Mouse (Mus musculus): ENCODE data around the gene Mras. TPM values are rescaled to one million over a fixed set of nuclear protein-coding genes. Genes with fewer than 3 reads are reported as not detected.

The Mras gene
- polyA plus RNA-seq, 1 experiment from 2014 or later, result 57.9 TPM

DNA sequence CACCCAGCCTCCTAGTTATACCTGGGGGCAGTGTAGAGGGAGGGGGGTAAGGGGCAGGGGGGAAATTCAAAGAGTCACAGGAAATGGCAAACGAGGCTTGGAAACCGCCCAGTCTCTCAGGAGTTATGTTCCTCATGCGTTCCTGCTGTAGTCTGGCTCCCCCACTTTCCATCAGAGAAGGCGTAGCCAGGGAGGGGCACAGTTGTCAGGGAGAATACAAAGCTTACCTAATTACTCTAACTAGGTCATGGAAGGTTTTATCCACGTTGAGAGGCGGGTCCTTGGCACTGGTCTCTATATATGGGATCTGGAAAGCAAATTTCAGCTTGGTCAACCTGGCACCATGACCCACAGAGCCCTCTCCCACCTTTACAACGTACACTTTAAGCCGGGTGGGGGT is 47.7 kb downstream of the Mras start:
- Histone ChIP-seq H3K4me1 (ENCODE audit: control insufficient read depth, insufficient read depth, low read length) (no peaks in the 10 kb centered on the region), H3K4me2 (ENCODE audit: low read depth, low read length) (no peak overlapping the region), H3K27me3 (ENCODE audit: control insufficient read depth, insufficient read depth, low read length) (no peaks in the 10 kb centered on the region), H3K4me3 (ENCODE audit: low read depth, low read length) (no peak overlapping the region), H3K36me3 (ENCODE audit: control insufficient read depth, insufficient read depth, low read length) (peaks cover 24% of the 10 kb centered on the region), H3K9me3 (ENCODE audit: control insufficient read depth, low read length) (no peaks in the 10 kb centered on the region), H3K27ac (ENCODE audit: low read depth, low read length) (no peak overlapping the region), H3K9ac (replicated peaks; ENCODE audit: low read depth, low read length) (no peak overlapping the region)
- no peak for ATAC-seq (ENCODE audit: low read depth)
- 77% methylated on average over 8 of the region's 8 CpGs for WGBS

DNA sequence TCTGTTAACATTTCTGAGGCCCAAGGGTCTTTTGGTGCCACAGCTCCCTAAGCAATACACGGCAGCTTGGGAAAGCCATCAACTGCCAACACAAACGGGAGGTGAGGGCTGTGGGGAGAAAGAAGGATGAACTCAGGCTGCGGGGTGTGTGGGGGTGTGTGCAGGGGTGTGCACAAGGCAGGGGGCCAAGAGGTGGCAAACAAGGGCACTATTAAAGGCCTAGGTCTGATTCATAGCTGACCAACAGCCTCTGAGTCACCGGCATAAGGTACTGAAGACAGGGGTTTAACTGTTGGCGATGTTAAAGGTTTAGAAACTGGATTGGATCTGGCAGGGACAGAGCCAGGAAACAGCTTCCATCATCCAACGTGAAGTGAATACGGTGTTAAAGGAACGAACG is 48.3 kb downstream of the Mras start:
- Histone ChIP-seq H3K9me3 (ENCODE audit: control insufficient read depth, low read length) (no peaks in the 10 kb centered on the region), H3K9ac (replicated peaks; ENCODE audit: low read depth, low read length) (no peak overlapping the region), H3K27me3 (ENCODE audit: control insufficient read depth, insufficient read depth, low read length) (no peaks in the 10 kb centered on the region), H3K4me2 (ENCODE audit: low read depth, low read length) (no peak overlapping the region), H3K4me1 (ENCODE audit: control insufficient read depth, insufficient read depth, low read length) (no peaks in the 10 kb centered on the region), H3K36me3 (ENCODE audit: control insufficient read depth, insufficient read depth, low read length) (peaks cover 24% of the 10 kb centered on the region), H3K4me3 (ENCODE audit: low read depth, low read length) (no peak overlapping the region), H3K27ac (ENCODE audit: low read depth, low read length) (no peak overlapping the region)
- no peak for ATAC-seq (ENCODE audit: low read depth)
- WGBS, result 84% methylated on average over 9 of the region's 9 CpGs

DNA sequence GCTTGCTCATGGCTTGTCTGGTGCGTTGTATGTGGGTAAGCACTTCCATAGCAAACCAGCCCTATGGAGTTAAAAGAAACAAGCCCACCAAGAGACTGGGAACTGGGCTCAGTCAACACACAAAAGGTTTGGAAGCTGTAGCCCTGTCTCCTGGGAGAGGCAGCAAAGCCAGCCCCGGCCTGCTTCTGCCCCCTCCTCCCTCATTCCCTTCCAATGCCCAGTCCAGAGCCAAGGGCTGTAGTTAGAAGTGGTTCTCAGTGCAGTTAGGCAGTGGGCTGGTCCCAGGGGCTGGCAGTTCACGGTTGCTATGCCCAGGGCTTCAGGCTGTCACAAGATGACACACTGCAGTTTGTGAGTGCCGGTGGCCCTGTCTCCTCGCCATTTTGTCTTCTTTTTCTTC is 49.1 kb downstream of the Mras start:
- no peaks in the 10 kb centered on the region for H3K4me1 ChIP-seq (ENCODE audit: control insufficient read depth, insufficient read depth, low read length)
- no peak overlapping the region for H3K4me2 ChIP-seq (ENCODE audit: low read depth, low read length)
- no peak; the same call in 1 of the 2 replicates for ATAC-seq (ENCODE audit: low read depth)
- 71% methylated on average over 5 of the region's 5 CpGs for WGBS
- no peak overlapping the region for H3K4me3 ChIP-seq (ENCODE audit: low read depth, low read length)
- no peaks in the 10 kb centered on the region for H3K27me3 ChIP-seq (ENCODE audit: control insufficient read depth, insufficient read depth, low read length)
- no peak overlapping the region; the same call in 1 of the 2 replicates for H3K27ac ChIP-seq (ENCODE audit: low read depth, low read length)
- H3K36me3 ChIP-seq (ENCODE audit: control insufficient read depth, insufficient read depth, low read length), result peaks cover 24% of the 10 kb centered on the region
- H3K9me3 ChIP-seq (ENCODE audit: control insufficient read depth, low read length), result no peaks in the 10 kb centered on the region
- H3K9ac ChIP-seq (replicated peaks; ENCODE audit: low read depth, low read length), result no peak overlapping the region

DNA sequence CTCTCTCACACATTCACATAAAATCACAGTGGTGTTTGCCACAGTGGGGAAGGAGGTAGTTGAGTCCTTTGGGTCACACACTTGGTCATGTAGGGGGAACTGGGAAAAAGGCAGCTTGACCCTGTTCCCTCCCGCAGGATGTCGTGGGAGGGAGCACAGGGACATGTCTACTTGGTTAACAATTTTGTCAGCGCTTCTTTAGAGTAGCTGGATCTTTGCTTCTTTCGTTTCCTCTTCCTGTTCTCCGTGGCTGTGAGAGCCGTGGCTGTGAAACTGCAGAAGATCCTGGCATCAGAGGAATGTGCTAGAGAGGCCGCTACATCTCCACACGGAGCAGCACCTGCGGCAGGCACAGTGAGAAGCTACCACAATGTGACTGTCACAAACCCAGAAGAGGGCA is 54.6 kb downstream of the Mras start:
- Histone ChIP-seq H3K36me3 (ENCODE audit: control insufficient read depth, insufficient read depth, low read length) (peaks cover 7% of the 10 kb centered on the region; the same call in 1 of the 2 replicates), H3K4me1 (ENCODE audit: control insufficient read depth, insufficient read depth, low read length) (no peaks in the 10 kb centered on the region), H3K9ac (replicated peaks; ENCODE audit: low read depth, low read length) (no peak overlapping the region), H3K27me3 (ENCODE audit: control insufficient read depth, insufficient read depth, low read length) (no peaks in the 10 kb centered on the region), H3K9me3 (ENCODE audit: control insufficient read depth, low read length) (no peaks in the 10 kb centered on the region), H3K4me2 (ENCODE audit: low read depth, low read length) (no peak overlapping the region), H3K4me3 (ENCODE audit: low read depth, low read length) (no peak overlapping the region), H3K27ac (ENCODE audit: low read depth, low read length) (no peak overlapping the region)
- WGBS, result 86% methylated on average over 9 of the region's 9 CpGs
- no peak for ATAC-seq (ENCODE audit: low read depth)

DNA sequence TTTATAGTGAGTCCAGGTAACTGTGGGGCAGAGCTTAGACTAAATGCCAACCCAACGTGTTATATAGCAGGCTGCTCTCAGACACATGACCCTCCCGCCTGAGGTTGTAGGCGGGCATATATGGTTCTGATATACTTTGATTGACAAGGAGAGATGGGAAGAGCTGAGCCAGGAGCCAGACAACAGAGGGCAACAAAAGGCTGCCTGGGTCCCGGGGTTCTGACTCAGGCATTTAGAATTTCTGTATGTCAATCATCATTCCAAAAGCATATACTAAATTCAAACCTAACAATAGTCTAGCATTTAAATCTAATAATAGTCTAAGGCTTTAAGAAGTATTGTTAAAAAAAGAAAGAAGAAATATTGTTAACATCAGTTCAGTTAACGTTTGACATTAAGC is 58.0 kb downstream of the Mras start:
- H3K4me2 ChIP-seq (ENCODE audit: low read depth, low read length), result no peak overlapping the region
- no peaks in the 10 kb centered on the region for H3K9me3 ChIP-seq (ENCODE audit: control insufficient read depth, low read length)
- no peak for ATAC-seq (ENCODE audit: low read depth)
- no peaks in the 10 kb centered on the region for H3K36me3 ChIP-seq (ENCODE audit: control insufficient read depth, insufficient read depth, low read length)
- H3K27me3 ChIP-seq (ENCODE audit: control insufficient read depth, insufficient read depth, low read length), result no peaks in the 10 kb centered on the region
- 80% methylated on average over 5 of the region's 5 CpGs for WGBS
- H3K4me1 ChIP-seq (ENCODE audit: control insufficient read depth, insufficient read depth, low read length), result no peaks in the 10 kb centered on the region
- no peak overlapping the region for H3K9ac ChIP-seq (replicated peaks; ENCODE audit: low read depth, low read length)
- no peak overlapping the region for H3K4me3 ChIP-seq (ENCODE audit: low read depth, low read length)
- no peak overlapping the region for H3K27ac ChIP-seq (ENCODE audit: low read depth, low read length)

DNA sequence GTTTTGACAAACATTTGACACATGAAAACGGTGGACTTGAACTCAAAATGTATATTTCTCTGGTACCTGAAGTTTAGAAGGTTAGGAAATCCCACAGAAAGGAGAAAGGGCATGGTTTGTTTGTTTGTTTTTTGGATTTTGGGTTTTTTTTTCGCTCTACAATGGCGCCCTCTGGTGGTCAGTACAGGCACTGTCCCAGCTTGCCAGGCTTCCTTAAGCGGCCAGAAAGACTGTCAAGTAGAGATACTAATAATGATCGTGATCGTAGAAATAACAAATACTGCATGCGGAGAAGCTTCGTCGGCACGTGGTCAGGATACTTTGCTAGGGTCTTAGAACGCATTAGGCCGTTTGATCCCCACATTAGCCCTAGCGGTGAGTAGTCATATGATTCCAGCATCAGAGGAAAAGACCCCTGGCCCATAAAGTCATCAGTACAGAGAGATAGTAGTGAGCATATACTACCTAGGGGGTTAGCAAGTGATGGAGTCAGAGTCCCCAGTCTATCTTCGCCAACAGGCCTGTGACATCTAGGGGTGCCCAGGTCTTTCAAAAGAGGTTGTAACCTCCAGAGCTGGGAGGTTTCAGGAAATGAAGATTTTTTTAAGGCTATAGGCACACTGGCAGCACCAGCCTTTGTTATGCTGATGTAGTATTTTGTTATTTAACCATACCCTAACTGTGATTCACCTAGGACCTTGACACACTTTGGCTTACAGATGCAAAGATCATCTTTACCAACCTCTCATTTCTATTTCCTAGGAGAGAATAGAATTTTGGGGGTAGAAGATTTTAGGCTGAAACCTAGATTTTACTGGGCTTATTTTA is 60.4 kb downstream of the Mras start:
- H3K36me3 ChIP-seq (ENCODE audit: control insufficient read depth, insufficient read depth, low read length), result no peaks in the 10 kb centered on the region
- no peak overlapping the region for H3K4me2 ChIP-seq (ENCODE audit: low read depth, low read length)
- no peaks in the 10 kb centered on the region for H3K27me3 ChIP-seq (ENCODE audit: control insufficient read depth, insufficient read depth, low read length)
- H3K9ac ChIP-seq (replicated peaks; ENCODE audit: low read depth, low read length), result no peak overlapping the region
- no peaks in the 10 kb centered on the region for H3K9me3 ChIP-seq (ENCODE audit: control insufficient read depth, low read length)
- H3K4me3 ChIP-seq (ENCODE audit: low read depth, low read length), result no peak overlapping the region
- no peaks in the 10 kb centered on the region for H3K4me1 ChIP-seq (ENCODE audit: control insufficient read depth, insufficient read depth, low read length)
- H3K27ac ChIP-seq (ENCODE audit: low read depth, low read length), result no peak overlapping the region
- WGBS, result 8% methylated on average over 14 of the region's 14 CpGs
- no peak for ATAC-seq (ENCODE audit: low read depth)

DNA sequence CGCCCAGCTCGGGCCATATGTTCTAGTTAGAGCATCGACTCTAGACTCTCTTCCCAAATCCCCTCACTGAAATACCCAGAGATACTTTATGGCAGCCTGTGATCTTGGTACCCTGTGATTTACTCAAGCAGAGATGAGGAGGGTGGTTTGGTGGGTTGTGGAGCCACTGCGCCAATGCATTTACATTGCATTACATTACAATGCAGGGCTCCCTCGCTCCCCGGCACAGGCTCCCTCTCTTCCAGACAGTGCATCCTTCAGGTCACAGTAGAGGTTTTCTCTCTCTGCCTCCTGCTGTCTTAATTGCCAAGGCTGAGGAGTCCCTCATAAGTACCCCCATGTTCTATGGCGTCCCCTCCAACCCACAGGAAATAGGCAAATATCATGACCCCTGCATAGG is 68.8 kb downstream of the Mras start:
- 53% methylated on average over 7 of the region's 7 CpGs for WGBS
- H3K4me2 ChIP-seq (ENCODE audit: low read depth, low read length), result no peak overlapping the region
- no peaks in the 10 kb centered on the region for H3K36me3 ChIP-seq (ENCODE audit: control insufficient read depth, insufficient read depth, low read length)
- H3K27me3 ChIP-seq (ENCODE audit: control insufficient read depth, insufficient read depth, low read length), result no peaks in the 10 kb centered on the region
- no peak overlapping the region for H3K27ac ChIP-seq (ENCODE audit: low read depth, low read length)
- H3K9ac ChIP-seq (replicated peaks; ENCODE audit: low read depth, low read length), result no peak overlapping the region
- no peaks in the 10 kb centered on the region for H3K4me1 ChIP-seq (ENCODE audit: control insufficient read depth, insufficient read depth, low read length)
- no peaks in the 10 kb centered on the region for H3K9me3 ChIP-seq (ENCODE audit: control insufficient read depth, low read length)
- ATAC-seq (ENCODE audit: low read depth), result no peak
- no peak overlapping the region for H3K4me3 ChIP-seq (ENCODE audit: low read depth, low read length)

DNA sequence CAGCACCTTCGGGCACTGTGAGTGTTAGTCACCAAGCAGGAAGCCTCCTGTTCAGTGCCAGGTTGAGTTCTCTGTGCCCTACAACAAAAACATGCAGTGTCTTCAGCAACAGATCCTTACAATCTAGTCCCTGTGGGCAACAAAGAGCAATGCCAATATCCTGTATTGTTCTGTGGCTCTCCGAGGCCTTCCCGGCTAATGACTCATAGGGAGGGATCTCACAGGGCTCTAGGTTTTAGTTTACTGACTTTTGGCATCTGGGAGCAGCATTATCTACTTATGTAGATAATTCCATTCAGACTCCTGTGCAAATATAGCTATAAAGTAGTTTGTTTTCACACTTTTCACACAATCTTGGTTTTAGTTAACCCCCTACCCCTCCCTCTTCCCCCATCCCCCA is 71.3 kb downstream of the Mras start:
- H3K4me1 ChIP-seq (ENCODE audit: control insufficient read depth, insufficient read depth, low read length), result no peaks in the 10 kb centered on the region
- H3K4me3 ChIP-seq (ENCODE audit: low read depth, low read length), result no peak overlapping the region
- no peaks in the 10 kb centered on the region for H3K9me3 ChIP-seq (ENCODE audit: control insufficient read depth, low read length)
- H3K9ac ChIP-seq (replicated peaks; ENCODE audit: low read depth, low read length), result no peak overlapping the region
- no peak for ATAC-seq (ENCODE audit: low read depth)
- H3K27ac ChIP-seq (ENCODE audit: low read depth, low read length), result no peak overlapping the region
- H3K4me2 ChIP-seq (ENCODE audit: low read depth, low read length), result no peak overlapping the region
- WGBS, result 66% methylated on average over 3 of the region's 3 CpGs
- no peaks in the 10 kb centered on the region for H3K27me3 ChIP-seq (ENCODE audit: control insufficient read depth, insufficient read depth, low read length)
- H3K36me3 ChIP-seq (ENCODE audit: control insufficient read depth, insufficient read depth, low read length), result no peaks in the 10 kb centered on the region

DNA sequence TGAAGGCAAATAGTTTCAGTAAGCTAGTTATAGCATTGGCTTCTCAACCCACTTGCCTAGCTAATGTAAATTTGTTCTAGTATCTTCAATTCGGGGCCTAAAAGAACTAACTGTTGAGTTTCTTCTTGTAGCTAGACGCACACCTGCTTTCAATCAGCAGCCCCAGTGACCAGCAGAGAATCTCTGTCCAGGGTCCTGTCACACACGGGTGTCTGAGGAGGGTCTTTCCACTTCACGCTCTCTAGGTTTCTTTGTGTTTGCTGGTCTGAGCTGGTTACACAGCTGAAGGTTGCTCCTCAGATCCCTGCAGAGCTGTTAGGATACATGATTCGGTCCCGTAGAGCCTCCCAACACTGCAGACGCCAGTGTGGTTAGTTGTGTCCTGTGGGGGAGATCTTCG is 74.1 kb downstream of the Mras start:
- Histone ChIP-seq H3K27ac (ENCODE audit: low read depth, low read length) (no peak overlapping the region), H3K4me1 (ENCODE audit: control insufficient read depth, insufficient read depth, low read length) (peaks cover 5% of the 10 kb centered on the region), H3K4me3 (ENCODE audit: low read depth, low read length) (no peak overlapping the region), H3K9ac (replicated peaks; ENCODE audit: low read depth, low read length) (no peak overlapping the region), H3K27me3 (ENCODE audit: control insufficient read depth, insufficient read depth, low read length) (peaks cover 13% of the 10 kb centered on the region), H3K4me2 (ENCODE audit: low read depth, low read length) (no peak overlapping the region), H3K36me3 (ENCODE audit: control insufficient read depth, insufficient read depth, low read length) (no peaks in the 10 kb centered on the region), H3K9me3 (ENCODE audit: control insufficient read depth, low read length) (no peaks in the 10 kb centered on the region)
- no peak for ATAC-seq (ENCODE audit: low read depth)
- 73% methylated on average over 8 of the region's 8 CpGs for WGBS

All from neural tube, embryonic 14.5 days (tissue).